Mouse (Mus musculus): ENCODE data around the gene Khnyn.
A peak's percentile ranks its signal among the peaks of the same experiment; 100 is the strongest.

The Khnyn gene

GRCm38 (mm10) chr14:55873242-55873713 is 11.5 kb upstream of the Khnyn start:
- no peak for DNase-seq (ENCODE audit: low read depth, low spot score)

GRCm38 (mm10) chr14:55873714-55874683 is 10.7 kb upstream of the Khnyn start:
- no peak for DNase-seq (ENCODE audit: low read depth, low spot score)

GRCm38 (mm10) chr14:55877469-55878315 is 7.1 kb upstream of the Khnyn start:
- no peak for DNase-seq (ENCODE audit: low read depth, low spot score)

- no peak for DNase-seq (ENCODE audit: low read depth, low spot score)
Measured at GRCm38 (mm10) chr14:55878316-55878940, 6.3 kb upstream of the Khnyn start.

- DNase-seq (ENCODE audit: low read depth, low spot score) = no peak
Measured at GRCm38 (mm10) chr14:55879623-55880022, 5.1 kb upstream of the Khnyn start.

- no peak for DNase-seq (ENCODE audit: low read depth, low spot score)
Measured at GRCm38 (mm10) chr14:55880982-55881381, 3.8 kb upstream of the Khnyn start.

- no peak for DNase-seq (ENCODE audit: low read depth, low spot score)
Measured at GRCm38 (mm10) chr14:55882171-55882641, 2.5 kb upstream of the Khnyn start.

- DNase-seq (ENCODE audit: low read depth, low spot score) = no peak
Measured at GRCm38 (mm10) chr14:55883149-55883661, 1.5 kb upstream of the Khnyn start.

- no peak for DNase-seq (ENCODE audit: low read depth, low spot score)
Measured at GRCm38 (mm10) chr14:55883663-55884062, 1.1 kb upstream of the Khnyn start.

GRCm38 (mm10) chr14:55884166-55884565 is 581 bp upstream of the Khnyn start, which contains the start of gene Cbln3:
Cbln3 (minus strand) TSS chr14:55884392.
- DNase-seq (ENCODE audit: low read depth, low spot score) = no peak

GRCm38 (mm10) chr14:55885114-55885790 is 505 bp downstream of the Khnyn start:
- DNase-seq (ENCODE audit: low read depth, low spot score) = no peak

- DNase-seq (ENCODE audit: low read depth, low spot score) = peak; percentile 29
Measured at GRCm38 (mm10) chr14:55885791-55886271, 1.1 kb downstream of the Khnyn start.

- no peak for DNase-seq (ENCODE audit: low read depth, low spot score)
Measured at GRCm38 (mm10) chr14:55886571-55887382, 2.0 kb downstream of the Khnyn start.

- no peak for DNase-seq (ENCODE audit: low read depth, low spot score)
Measured at GRCm38 (mm10) chr14:55897671-55898070, 12.9 kb downstream of the Khnyn start.

GRCm38 (mm10) chr14:55898947-55899346 is 14.2 kb downstream of the Khnyn start:
- no peak for DNase-seq (ENCODE audit: low read depth, low spot score)

- no peak for DNase-seq (ENCODE audit: low read depth, low spot score)
Measured at GRCm38 (mm10) chr14:55899701-55900413, 15.1 kb downstream of the Khnyn start, which contains the start of gene Sdr39u1. Sdr39u1 (minus strand) TSS chr14:55900293.

GRCm38 (mm10) chr14:55900414-55900755 is 15.6 kb downstream of the Khnyn start:
- no peak for DNase-seq (ENCODE audit: low read depth, low spot score)

- DNase-seq (ENCODE audit: low read depth, low spot score) = no peak
Measured at GRCm38 (mm10) chr14:55905518-55905917, 20.8 kb downstream of the Khnyn start.

GRCm38 (mm10) chr14:55913406-55913805 is 28.7 kb downstream of the Khnyn start:
- DNase-seq (ENCODE audit: low read depth, low spot score) = no peak

Measured in c-Kit-negative CD71-positive TER-119-positive erythroid progenitor cells, embryonic 14.5 days (primary cell).